Mouse (Mus musculus) hematopoietic stem cell, adult 5-6 weeks (primary cell): ENCODE data around the gene Rab3gap1. TPM values are rescaled to one million over a fixed set of nuclear protein-coding genes. Genes with fewer than 3 reads are reported as not detected.
"Not testable (repeated sequence)": the region's sequence is repeated elsewhere in the genome, so short reads cannot be mapped to it uniquely, and the experiment has no call there.

Experiments used
- ATAC-seq, 2 experiments: fragments of 125-278 bp in 1 of 2; replicated peaks in 1 of 2; 2 replicates each; pipeline ENCODE4 v1.8.0; 2016 to 2017; ENCODE audit warnings: inconsistent platforms in 2 of 2, mild to moderate bottlenecking in 2 of 2, moderate number of reproducible peaks in 2 of 2, low read depth in 1 of 2, moderate TSS enrichment in 1 of 2; ENCODE audit not compliant: low FRiP score in 2 of 2, poor library complexity in 2 of 2, severe bottlenecking in 2 of 2, insufficient read depth in 1 of 2, low TSS enrichment in 1 of 2
- total RNA-seq: library from RNA; stranded (forward); fragments of 172-1452, 232-1000 nt; gene quantifications from 2 replicates; pipeline ENCODE4 v1.2.3, GENCODE M21; 2017

The Rab3gap1 gene
- total RNA-seq, 1 experiment from 2014 or later = 62.9 TPM

DNA sequence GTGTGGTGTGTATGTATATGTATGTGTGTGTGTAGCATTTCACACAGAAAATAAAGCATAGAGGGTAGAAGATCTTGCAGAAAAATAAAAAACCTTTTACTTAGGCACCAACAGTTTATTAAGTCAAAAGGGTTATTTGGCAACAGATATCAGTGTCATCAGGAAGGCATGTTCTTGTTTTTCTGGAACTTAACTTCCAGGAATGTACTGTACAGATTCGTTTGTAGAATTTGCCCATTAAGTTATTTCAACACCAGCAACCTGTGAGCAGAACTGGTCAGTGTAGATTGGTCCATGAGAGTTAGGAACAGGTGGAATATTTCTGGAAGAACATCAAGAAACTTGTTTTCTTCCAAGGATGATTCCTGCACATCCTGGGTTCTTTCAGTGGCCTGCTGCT lies 30.8 kb downstream of the Rab3gap1 start:
- no peak for ATAC-seq

DNA sequence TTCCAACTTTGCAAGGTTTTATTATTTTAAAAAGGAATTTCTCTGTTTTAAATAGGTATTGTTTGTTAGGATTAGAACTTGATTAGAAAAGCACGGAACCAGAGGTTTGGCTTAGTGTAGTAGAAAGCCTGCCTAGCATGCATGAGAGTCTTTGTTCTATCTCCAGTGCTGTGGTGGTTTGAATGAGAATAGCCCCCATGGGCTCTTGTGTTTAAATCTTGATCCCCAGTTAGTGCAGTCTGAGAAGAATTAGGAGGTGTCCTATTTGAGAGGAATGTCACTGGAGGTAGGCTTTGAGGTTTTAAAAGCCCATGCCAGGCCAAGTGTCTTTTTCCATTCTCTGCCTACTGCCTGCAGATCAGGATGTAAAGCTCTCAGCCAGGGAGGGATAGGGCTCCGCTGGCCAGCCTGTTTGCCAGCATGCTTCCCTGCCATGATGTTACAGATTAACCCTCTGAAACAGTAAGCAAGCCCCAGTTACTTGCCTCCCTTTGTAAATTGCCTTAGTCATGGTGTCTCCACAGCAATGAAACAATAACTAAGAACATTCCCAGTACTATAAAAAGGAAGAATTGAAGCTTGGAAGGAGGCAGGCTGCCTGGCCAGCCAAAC lies 36.3 kb downstream of the Rab3gap1 start:
- ATAC-seq = no peak

DNA sequence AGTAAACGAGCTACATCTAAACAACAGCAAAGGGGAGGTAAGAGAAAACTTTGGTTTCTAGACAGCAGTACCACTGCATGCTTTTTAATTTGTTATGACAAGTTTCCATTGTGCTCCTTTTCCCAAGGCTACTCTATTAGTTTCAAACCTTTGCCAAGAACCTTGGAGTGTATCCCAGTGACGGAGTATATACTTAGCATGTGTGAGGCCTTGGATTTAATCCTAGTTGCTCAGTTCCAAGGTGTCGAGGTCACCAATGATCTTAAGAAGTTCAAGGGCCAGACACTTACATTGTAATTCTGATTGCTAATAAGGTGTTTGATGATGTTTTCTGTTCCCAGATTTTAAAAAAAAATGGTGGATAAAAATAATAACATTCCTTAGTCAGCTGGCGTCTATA lies 44.5 kb downstream of the Rab3gap1 start:
- ATAC-seq = no peak

DNA sequence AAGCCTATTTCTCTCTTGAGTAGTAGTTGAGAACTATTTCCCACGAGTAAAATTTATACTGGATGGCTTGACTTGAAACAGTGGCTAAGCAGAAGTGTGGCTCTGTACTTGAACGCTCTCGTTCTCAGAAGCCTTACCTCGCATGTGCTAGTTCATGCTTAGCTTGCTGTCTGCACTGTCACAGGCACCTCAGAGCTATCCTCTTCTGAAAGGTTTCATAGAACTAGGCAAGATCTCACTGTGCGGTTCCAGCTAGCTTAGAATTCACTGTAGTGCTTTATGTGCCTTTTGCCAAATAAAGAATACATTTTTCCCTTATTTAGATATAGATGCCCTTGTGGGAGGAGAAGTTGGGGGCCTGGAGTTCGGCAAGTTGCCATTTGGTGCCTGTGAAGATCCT lies 46.7 kb downstream of the Rab3gap1 start:
- ATAC-seq = no peak

DNA sequence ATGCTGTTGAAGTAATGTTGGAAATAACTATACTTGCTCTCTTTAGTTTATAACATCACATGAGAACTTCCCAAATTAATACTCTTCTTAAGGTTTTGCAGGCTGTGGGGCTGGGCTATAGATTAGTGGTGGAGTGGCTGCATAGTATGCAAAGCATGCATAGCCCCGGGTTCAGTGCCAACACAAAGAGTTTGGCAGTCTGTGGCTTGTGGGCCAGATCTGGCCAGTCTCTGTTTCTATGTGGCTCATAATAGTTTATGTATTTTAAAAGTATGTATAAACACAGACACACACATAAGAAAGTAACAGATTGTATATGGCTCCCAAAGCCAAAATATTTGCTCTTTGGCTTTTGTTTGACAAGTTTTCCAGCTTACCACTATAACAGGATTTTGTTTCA lies 47.2 kb downstream of the Rab3gap1 start:
- ATAC-seq = no peak

DNA sequence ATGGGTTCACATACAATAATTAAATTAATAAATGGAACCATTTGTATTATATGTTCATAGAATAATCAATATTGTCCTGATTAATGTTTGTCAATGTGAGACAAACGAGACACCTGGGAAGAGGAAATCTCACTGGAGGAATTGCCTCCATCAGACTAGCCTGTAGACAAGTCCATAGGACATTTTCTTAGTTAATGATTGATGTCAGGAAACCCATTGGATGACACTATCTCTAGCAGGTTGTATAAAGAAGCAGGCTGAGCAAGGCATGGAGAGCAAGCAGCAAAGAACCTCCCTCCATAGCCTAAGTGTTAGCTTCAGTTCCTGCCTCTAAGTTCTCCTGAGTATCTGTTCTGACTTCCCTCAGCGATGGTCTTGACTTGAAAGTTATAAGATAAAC lies 64.8 kb downstream of the Rab3gap1 start:
- no peak for ATAC-seq

DNA sequence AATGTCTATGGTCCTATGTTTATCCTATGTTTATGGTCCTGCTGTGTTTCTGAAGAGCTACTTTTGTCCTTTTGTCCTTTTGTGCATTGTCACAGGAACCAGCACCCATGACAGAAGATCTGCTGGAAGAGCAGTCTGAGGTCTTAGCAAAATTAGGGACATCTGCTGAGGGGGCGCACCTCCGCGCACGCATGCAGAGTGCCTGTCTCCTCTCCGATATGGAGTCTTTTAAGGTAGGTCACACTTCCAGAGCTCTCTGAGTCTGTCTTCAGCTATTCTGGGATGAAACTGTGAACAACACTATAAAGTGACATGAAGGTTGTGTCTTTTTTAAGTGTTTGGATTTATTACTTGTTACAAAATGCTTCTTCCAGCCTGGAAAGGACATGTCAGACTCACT lies 65.7 kb downstream of the Rab3gap1 start:
- no peak for ATAC-seq

DNA sequence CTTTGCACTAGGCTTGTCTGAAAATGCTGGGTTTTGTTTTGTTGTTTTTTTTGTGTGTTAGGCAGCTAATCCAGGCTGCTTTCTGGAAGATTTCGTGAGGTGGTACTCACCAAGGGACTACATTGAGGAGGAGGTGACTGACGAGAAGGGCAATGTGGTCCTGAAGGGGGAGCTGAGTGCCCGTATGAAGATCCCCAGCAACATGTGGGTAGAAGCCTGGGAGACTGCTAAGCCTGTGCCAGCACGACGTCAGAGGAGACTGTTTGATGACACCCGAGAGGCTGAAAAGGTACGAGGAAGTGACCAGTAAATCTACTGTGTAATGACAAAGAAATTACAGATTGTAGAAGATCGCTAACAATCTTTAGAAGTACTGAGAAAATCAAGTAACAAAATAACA lies 68.7 kb downstream of the Rab3gap1 start:
- ATAC-seq = no peak

DNA sequence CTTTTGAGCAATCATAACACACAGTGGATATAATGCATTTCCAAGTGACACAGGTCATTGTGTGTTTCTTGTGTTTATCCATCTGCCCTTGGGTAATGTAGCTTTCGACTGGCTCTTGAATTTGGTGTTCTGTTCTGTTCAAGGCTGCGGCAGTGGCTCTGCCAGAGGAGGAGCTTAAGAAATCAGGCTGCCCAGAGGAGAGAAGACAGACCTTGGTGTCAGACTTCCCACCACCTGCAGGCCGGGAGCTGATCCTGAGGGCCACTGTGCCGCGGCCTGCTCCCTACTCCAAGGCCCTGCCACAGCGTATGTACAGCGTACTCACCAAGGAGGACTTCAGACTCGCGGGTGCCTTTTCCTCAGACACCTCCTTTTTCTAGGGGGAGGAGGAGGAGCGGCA lies 73.7 kb downstream of the Rab3gap1 start:
- no peak for ATAC-seq

DNA sequence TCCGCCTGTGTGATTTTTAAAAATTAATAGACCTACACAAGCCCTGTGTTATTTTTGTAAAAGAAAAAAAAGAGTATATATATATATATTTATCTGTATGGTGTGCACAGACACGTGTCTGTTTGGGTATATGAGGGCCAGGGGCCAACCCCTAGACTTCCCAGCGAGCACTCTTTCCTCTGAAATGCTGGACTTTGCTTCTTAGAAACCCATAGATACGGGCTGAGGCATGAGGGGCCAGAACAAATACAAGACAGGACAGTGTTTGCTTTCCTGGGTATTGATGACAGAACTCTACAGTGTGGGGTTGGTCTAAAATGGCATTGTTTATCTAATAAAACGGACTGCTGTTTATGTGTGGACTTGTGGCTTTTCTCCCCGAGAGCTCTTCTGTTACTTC lies 74.9 kb downstream of the Rab3gap1 start:
- no peak for ATAC-seq

DNA sequence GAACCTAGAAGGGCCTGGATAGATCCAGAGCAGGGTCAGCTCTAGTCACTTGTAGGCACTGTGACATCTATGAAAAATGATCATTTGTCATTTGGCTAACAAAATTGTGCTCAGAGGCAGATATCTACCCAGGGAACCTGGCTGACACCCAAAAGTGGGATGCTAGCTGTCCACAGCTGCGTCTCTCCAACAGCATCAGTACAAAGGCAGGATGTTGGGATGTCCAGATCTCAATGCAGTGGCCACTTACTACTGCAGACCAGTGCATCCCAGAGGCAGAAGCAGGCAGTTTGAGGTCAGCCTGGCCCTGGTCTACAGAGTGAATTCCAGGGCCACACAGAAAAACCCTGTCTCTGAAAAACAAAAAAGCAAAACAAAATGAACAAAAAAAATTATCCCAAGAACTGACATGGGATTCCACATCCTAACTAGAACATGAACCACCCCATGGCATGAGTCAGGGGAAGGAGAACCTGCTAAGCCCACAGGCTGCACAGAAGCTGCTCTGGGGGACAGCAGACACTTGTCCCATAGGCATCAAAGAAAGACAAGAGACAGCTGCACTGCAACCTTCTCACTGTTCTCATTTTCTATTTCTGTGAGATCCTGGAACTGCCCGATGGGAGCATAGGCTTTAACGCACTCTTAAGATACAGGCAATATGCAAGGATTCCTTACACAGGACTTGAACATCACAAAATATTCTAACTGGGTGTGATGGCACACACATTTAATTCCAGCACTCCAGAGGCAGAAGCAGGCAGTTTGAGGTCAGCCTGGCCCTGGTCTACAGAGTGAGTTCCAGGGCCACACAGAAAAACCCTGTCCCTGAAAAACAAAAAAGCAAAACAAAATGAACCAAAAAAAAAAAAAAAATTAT lies 77.4 kb downstream of the Rab3gap1 start:
- ATAC-seq = no peak

DNA sequence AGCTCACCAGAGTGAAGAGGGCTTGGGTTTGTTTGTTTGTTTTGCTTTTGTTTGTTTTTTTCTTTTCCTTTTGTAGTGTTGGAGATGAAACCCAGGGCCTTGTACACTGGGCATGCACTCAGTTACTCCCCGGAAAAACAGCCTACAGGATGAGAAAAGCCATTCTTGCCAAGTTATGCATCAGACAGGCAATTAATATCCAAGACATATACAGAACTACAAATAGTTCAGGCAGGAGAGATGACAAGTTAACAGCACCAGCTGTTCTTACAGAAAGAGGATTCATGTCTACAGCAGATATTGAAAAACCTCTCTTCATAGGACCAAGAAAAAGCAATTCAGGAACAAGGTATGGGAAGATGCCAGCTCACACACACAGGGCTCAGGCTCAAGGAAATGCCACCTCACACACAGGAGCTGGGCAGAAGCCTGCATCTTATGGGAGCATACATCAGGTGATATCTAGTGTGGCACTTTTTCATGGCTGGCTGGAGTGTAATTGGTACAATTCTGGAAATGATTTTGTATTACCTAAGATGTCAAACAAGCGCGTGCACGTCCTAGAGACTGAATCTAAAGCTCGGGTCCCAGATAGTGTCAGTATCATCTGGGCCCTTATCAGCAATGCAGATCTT lies 78.2 kb downstream of the Rab3gap1 start:
- ATAC-seq = no peak

DNA sequence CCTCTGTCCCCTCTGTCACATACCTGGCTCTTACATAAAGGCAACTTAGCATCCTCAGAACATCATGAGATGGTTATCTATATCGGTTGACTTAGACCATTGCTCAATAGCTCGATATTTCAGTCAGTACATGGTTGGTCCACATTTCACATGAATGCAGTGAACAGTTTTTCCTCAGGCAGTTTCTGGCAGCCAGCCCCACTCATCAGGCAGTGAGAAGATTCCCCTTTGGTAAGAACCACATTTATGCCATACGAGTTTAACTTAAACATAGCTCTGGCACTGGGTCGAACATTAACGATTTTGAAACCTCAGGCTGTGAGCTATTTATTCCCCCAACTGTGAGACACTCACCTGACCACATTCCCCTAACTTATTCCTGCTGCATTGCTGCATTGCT lies 80.2 kb downstream of the Rab3gap1 start:
- ATAC-seq = no peak

DNA sequence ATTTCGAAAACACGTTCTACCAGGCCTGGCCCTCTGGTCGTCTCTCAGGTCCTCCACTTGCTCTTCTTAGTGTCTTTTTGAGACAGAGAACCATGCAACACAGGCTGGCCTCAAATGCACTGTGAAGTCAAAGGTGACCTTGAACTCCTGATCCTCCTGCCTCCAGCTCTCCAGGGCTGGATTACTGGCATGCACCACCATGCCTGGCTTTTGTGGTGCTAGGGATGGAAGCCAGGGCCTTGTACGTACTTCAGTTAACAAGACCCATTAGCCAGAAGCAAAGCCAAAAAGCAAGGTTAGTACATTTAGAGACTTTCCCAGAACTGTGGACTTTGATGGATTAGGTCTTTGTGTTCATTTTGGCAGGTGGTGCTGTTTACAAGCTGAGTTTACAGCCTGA lies 83.7 kb downstream of the Rab3gap1 start:
- no peak for ATAC-seq

DNA sequence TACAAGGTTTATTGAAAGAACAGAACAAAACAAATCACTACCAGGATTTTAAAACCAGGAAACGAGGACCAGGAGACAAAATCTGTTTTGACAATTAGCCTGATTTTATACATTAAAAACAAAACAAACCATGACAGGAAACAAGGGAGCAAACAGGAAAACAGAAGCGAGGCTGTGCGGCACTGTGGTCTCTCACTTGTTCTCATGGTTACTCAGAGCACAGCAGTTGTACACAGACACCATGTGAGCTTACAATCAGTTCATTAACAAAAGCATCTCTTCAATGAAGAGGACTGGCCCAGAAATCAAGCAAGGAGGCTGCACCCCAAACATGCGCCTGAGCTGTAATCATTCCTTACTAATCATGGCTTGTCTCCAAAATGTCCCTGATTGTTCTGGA lies 85.6 kb downstream of the Rab3gap1 start:
- ATAC-seq = not testable (repeated sequence)

DNA sequence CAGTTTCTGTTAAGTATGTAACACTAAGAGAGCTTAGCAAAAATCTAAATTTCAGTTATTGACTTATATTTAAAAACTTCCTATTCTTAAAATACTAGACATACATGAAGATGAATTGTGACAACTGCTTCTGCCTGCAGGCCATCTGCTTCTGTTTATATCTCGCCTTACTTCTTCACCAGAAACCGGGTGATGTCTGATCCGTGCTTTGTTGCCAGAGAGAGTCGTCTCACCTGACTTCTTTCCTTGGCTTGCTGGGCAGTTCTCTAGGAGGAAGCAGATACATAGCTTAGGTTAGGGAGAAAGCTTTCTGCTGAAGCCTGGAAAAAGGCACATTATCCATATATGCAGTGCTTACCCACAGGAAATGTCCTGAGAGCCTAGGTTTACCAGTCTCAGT lies 86.2 kb downstream of the Rab3gap1 start:
- no peak for ATAC-seq

DNA sequence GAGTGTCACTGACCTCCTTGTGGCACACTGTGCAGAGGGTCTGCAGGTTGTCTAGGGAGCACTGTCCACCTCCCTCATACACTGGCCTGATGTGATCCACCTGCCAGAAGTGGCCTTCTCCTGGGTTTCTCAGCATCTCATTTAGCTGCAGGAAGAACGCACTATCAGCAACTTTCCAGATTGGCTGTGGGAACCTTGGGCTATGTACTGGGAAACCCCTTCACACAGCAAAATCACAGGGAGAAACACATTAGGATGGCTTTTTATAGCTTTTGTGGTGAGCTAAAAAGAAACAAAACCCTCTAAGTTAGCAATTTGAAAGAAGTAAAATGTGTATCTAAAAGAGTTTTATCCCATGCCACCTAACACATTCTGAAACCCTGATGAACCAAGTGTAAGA lies 88.0 kb downstream of the Rab3gap1 start:
- ATAC-seq = no peak

DNA sequence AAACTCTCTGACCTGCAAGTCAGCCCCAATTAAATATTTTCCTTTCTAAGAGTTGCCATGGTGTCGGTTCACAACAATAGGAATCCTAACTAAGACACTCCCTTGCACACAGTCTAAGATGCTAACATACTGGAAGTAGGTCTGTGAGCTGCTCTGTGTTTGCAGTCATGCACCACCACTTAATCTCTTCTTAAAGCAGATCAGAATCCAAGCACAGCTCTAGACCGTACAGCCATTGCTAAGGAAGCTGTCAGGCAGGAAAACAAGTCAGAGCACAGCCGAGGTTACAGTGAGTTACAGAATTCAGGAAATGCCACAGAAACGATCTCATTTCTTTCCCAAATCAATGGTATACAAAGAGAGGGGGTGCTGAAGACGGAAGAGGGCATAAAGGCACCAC lies 90.2 kb downstream of the Rab3gap1 start:
- ATAC-seq = no peak
